Mouse (Mus musculus) E14TG2a.4 (cell line): ENCODE measurements around the gene Cftr.

Source experiments
- CTCF ChIP-seq: conservative IDR thresholded peaks from 2 replicates; pipeline ENCODE4 v1.5.1; 2014; ENCODE audit warnings: low read length
- NANOG ChIP-seq: IDR thresholded peaks from 2 replicates; pipeline ENCODE4 v1.6.1; 2014; ENCODE audit warnings: borderline replicate concordance, low read length, mixed read lengths
- POU5F1 ChIP-seq: IDR thresholded peaks from 2 replicates; pipeline ENCODE4 v1.6.1; 2014; ENCODE audit warnings: low read length, borderline replicate concordance

DNA sequence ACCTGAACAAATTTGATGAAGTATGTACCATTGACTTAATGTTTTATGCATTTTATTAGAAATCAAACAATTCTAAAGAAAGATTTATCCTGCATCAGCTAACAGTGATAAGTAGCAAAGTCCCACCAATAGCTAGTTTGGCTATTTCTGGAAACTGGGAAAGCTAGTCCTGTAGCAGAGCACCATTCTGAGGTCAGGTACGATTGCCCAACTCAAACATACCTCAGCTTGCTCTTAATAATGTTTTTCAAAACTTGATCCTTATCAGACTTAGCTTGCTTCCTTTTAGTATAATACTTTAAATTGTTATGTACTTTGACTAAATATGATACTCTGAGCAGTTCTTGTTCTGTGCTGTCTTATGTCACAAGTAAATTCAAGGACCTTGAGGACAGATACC, 50.2 kb downstream of the Cftr start:
- TF ChIP-seq CTCF (no peak), NANOG (no peak), POU5F1 (no peak)
